In the genomic region with DNA sequence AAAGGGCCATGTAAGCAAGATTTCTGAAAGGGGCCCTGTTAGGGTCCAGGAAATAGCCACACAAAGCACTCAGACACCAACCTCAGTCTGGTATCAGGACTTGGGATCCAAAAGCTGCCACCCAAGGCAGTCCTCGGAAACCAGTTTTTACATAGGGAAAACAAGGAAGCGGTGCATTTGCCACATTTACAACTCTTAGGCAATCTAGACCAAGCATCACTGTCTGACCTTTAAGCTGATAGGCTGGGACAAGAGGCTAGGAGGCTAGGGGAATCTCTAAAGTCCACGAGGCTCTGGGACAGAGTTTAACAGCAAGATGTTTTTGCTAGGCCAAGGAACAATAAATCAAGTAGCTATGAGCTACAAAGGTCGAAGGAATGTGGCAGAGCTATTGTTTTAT, we compare ENCODE assay signal across 27 mouse cellular contexts. TPM values are rescaled to one million over a fixed set of nuclear protein-coding genes. Genes with fewer than 3 reads are reported as not detected.
DNase-seq lines count a peak whose midpoint lies in the region; ATAC-seq and TF ChIP-seq lines count a peak whose summit lies in the region.
"Had no signal": no experiment of that assay in that cellular context is flagged by ENCODE, and none has a peak within 500 bp of the region (broad histone marks: within the 10 kb centered on the region; RNA-seq: fewer than 3 reads in every experiment).

No protein-coding gene starts in this region.

- H3K9ac ChIP-seq in lung, postnatal 0 days (replicated peaks; ENCODE audit: low read depth): no peak overlapping the region
- H3K9ac ChIP-seq: embryonic facial prominence, embryonic 12.5 days; embryonic facial prominence, embryonic 15.5 days; forebrain, postnatal 0 days; heart, embryonic 12.5 days; heart, embryonic 15.5 days; hindbrain, embryonic 13.5 days had no signal

- no peak overlapping the region for H3K4me3 ChIP-seq in lung, postnatal 0 days (ENCODE audit: low read depth, low read length)
- H3K4me3 ChIP-seq: embryonic facial prominence, embryonic 12.5 days; embryonic facial prominence, embryonic 15.5 days; gastrocnemius, adult 2 months; heart, embryonic 12.5 days; heart, embryonic 15.5 days; hindbrain, embryonic 10.5 days; hindbrain, embryonic 13.5 days had no signal

- no peak for ATAC-seq in lung, postnatal 0 days
- peak; percentile 85 for ATAC-seq in megakaryocyte, adult 5-6 weeks (ENCODE audit: poor library complexity, severe bottlenecking)
- ATAC-seq: forebrain, embryonic 14.5 days; forebrain, postnatal 0 days; Patski had no signal

- H3K4me1 ChIP-seq in lung, postnatal 0 days (ENCODE audit: insufficient read depth, low read depth, low read length): no peaks in the 10 kb centered on the region
- H3K4me1 ChIP-seq: embryonic facial prominence, embryonic 12.5 days; embryonic facial prominence, embryonic 15.5 days; heart, embryonic 12.5 days; heart, embryonic 15.5 days; hindbrain, embryonic 10.5 days; hindbrain, embryonic 13.5 days had no signal

- intact Hi-C loops in gastrocnemius, postnatal 36 days (cut with DNase I): no loop called here

- no peaks in the 10 kb centered on the region for H3K9me3 ChIP-seq in lung, postnatal 0 days (ENCODE audit: low read length)
- H3K9me3 ChIP-seq: embryonic facial prominence, embryonic 12.5 days; embryonic facial prominence, embryonic 15.5 days; G1E; heart, embryonic 12.5 days; heart, embryonic 15.5 days; hindbrain, embryonic 10.5 days; hindbrain, embryonic 13.5 days had no signal

- 66% methylated on average over 4 of the region's 4 CpGs for WGBS in lung, postnatal 0 days

- TF ChIP-seq EP300 in lung, postnatal 0 days (IDR thresholded peaks at IDR 0.05): no peak

- no peaks in the 10 kb centered on the region for H3K36me3 ChIP-seq in lung, postnatal 0 days (ENCODE audit: insufficient read depth, low read length)
- H3K36me3 ChIP-seq: embryonic facial prominence, embryonic 12.5 days; embryonic facial prominence, embryonic 15.5 days; heart, embryonic 12.5 days; heart, embryonic 15.5 days; hindbrain, embryonic 10.5 days; hindbrain, embryonic 13.5 days had no signal

- TF ChIP-seq CTCF in lung, postnatal 0 days (IDR thresholded peaks at IDR 0.05): no peak

- no peaks in the 10 kb centered on the region for H3K27me3 ChIP-seq in lung, postnatal 0 days (replicated peaks; ENCODE audit: insufficient read depth, low read length)
- H3K27me3 ChIP-seq: embryonic facial prominence, embryonic 12.5 days; embryonic facial prominence, embryonic 15.5 days; heart, embryonic 12.5 days; heart, embryonic 15.5 days; hindbrain, embryonic 13.5 days; Patski had no signal

- H3K4me2 ChIP-seq in lung, postnatal 0 days (replicated peaks; ENCODE audit: low read depth, low read length): no peak overlapping the region
- H3K4me2 ChIP-seq: embryonic facial prominence, embryonic 12.5 days; embryonic facial prominence, embryonic 15.5 days; heart, embryonic 12.5 days; heart, embryonic 15.5 days; hindbrain, embryonic 13.5 days had no signal

- no peak overlapping the region for H3K27ac ChIP-seq in lung, postnatal 0 days (ENCODE audit: low read length)
- H3K27ac ChIP-seq: embryonic facial prominence, embryonic 12.5 days; embryonic facial prominence, embryonic 15.5 days; gastrocnemius, adult 2 months; heart, embryonic 15.5 days; hindbrain, embryonic 10.5 days; hindbrain, embryonic 13.5 days had no signal

- peak; percentile 79 for DNase-seq in heart, adult 11 months
- DNase-seq in heart, adult 18-20 months: no peak
- peak; percentile 9 for DNase-seq in lung, postnatal 0 days (ENCODE audit: low spot score)
- DNase-seq in lung, postnatal 14 days: no peak
- no peak for DNase-seq in left cerebral cortex, adult 11 months (ENCODE audit: low spot score)
- DNase-seq in gastrocnemius, postnatal 36 days: no peak
- no peak for DNase-seq in adrenal gland, postnatal 4 days (ENCODE audit: low spot score in 2 of 2)
- DNase-seq: adrenal gland, adult 8-10 months; adrenal gland, postnatal 25 days; cerebellum, adult 18-20 months; cerebellum, adult 9-10 months; cerebellum, postnatal 14 days; forebrain, postnatal 0 days; gastrocnemius, adult 2 months; gastrocnemius, postnatal 14 days; heart, postnatal 10 days; heart, postnatal 36 days had no signal

RNA-seq across cellular contexts. Expression of a gene that starts 35.2 kb away (rescaled TPM):
- 1 to 10 TPM in 1 of 2 experiments, under 1 TPM in 1; 0.74 to 1.7 TPM for total RNA-seq in heart, adult 18-20 months (2021)
- polyA plus RNA-seq in lung, postnatal 0 days (2015; fragmentation: Nextera tagmentation; extraction: Ambion mirVana): 3.5 and 4.4 TPM in 2 replicates
- 6.7 and 12.1 TPM in 2 replicates for total RNA-seq in megakaryocyte, adult 5-6 weeks (2015)
- 1.6 and 9.4 TPM in 2 replicates for total RNA-seq in megakaryocyte, adult 5-6 weeks (2017)
- total RNA-seq in gastrocnemius, postnatal 36 days (2021): under 1 TPM; 0.18 to 0.74 TPM
- total RNA-seq in adrenal gland, postnatal 4 days (2021): 1 to 10 TPM; 6.3 to 9.2 TPM
- total RNA-seq: forebrain, postnatal 0 days had no signal

Comparison
In these comparisons a context has a peak if more than half of its experiments do, and no peak if none do; other contexts are left out.
1. DNase-seq: peak in heart, adult 11 months (single experiment) and lung, postnatal 0 days (single experiment); none in heart, adult 18-20 months (0 of 2), lung, postnatal 14 days (single experiment), left cerebral cortex, adult 11 months (single experiment), gastrocnemius, postnatal 36 days (0 of 2) and adrenal gland, postnatal 4 days (0 of 2).